In the genomic region with DNA sequence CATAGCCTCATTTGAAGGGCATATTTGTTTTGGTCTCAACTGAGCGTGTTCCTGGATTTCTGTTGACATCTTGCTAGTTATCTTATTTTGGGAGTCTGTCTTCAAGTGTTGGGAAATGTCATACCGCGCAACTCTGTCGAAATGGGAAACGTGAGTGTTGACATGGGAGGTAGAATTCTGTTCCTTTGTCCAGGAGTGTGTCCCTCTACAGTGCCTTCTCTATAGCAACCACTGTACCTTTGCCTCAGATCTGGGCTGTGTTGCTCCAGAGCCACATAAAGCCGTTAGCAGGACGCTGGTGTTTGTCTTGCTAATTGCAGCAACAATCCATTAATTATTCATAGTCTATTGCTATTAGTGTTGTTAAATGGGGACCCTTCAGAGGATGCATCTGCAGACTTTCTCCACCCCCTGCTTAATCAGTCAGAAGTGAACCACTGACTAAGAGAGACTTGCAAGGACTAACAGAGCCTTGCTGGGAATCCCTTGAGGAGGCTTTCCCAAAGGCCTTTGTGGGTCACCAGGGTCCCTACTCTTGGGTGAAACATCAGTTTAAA, we compare ENCODE assay signal across 28 mouse cellular contexts. TPM values are rescaled to one million over a fixed set of nuclear protein-coding genes. Genes with fewer than 3 reads are reported as not detected.
DNase-seq lines count a peak whose midpoint lies in the region; ATAC-seq and TF ChIP-seq lines count a peak whose summit lies in the region.
"Had no signal": no experiment of that assay in that cellular context is flagged by ENCODE, and none has a peak within 500 bp of the region (broad histone marks: within the 10 kb centered on the region; RNA-seq: fewer than 3 reads in every experiment).

No protein-coding gene starts in this region.

- no peak overlapping the region for H3K9ac ChIP-seq in hindbrain, embryonic 13.5 days

- H3K4me3 ChIP-seq in hindbrain, embryonic 13.5 days, result no peak overlapping the region
- H3K4me3 ChIP-seq in hindbrain, embryonic 10.5 days, result no peak overlapping the region
- no peak overlapping the region for H3K4me3 ChIP-seq in gastrocnemius, adult 2 months
- H3K4me3 ChIP-seq: embryonic facial prominence, embryonic 10.5 days; left cerebral cortex, adult 2 months had no signal

- peak; percentile 55; the same call in 1 of the 2 replicates for ATAC-seq in hindbrain, embryonic 13.5 days (ENCODE audit: low FRiP score)
- peak; percentile 96 for ATAC-seq in granulocyte monocyte progenitor cell, adult 5-6 weeks (replicated peaks; ENCODE audit: poor library complexity, severe bottlenecking)
- ATAC-seq: activated CD4-positive, CD25-positive, alpha-beta regulatory T cell, adult 4 months had no signal

- TF ChIP-seq CTCF in gastrocnemius, adult 2 months (IDR thresholded peaks at IDR 0.05), result no peak

- intact Hi-C loops in gastrocnemius, adult 2 months (cut with DNase I), result no loop called here

- no peak overlapping the region for H3K4me2 ChIP-seq in hindbrain, embryonic 13.5 days
- H3K4me2 ChIP-seq: midbrain, embryonic 11.5 days had no signal

- no peaks in the 10 kb centered on the region for H3K36me3 ChIP-seq in hindbrain, embryonic 13.5 days
- no peaks in the 10 kb centered on the region for H3K36me3 ChIP-seq in hindbrain, embryonic 10.5 days
- H3K36me3 ChIP-seq: embryonic facial prominence, embryonic 10.5 days had no signal

- DNase-seq in hindbrain, embryonic 10.5 days (ENCODE audit: low spot score), result no peak
- DNase-seq in ES-CJ7 (ENCODE audit: low read depth, low spot score) (peak; percentile 29), adipocyte (ENCODE audit: low spot score) (peak; percentile 58)
- no peak for DNase-seq in adrenal gland, postnatal 4 days (ENCODE audit: low spot score in 2 of 2)
- no peak for DNase-seq in gastrocnemius, adult 2 months
- DNase-seq in adrenal gland, postnatal 25 days, result no peak
- DNase-seq: adrenal gland, postnatal 14 days; cerebellum, adult 9-10 months; gastrocnemius, postnatal 14 days; kidney, postnatal 36 days; layer of hippocampus, adult 9-11 months; left cerebral cortex, postnatal 4 days; lung, adult 2 months; lung, postnatal 4 days; right cerebral cortex, postnatal 14 days; spleen, adult 18-20 months; thymus, adult 18-20 months; thymus, postnatal 4 days had no signal

- no peaks in the 10 kb centered on the region for H3K27me3 ChIP-seq in hindbrain, embryonic 13.5 days
- no peaks in the 10 kb centered on the region for H3K27me3 ChIP-seq in hindbrain, embryonic 10.5 days (ENCODE audit: insufficient read depth, poor library complexity, severe bottlenecking)

- peak overlapping the region; percentile 25; the same call in 1 of the 2 replicates for H3K27ac ChIP-seq in hindbrain, embryonic 13.5 days
- H3K27ac ChIP-seq in hindbrain, embryonic 10.5 days, result no peak overlapping the region
- H3K27ac ChIP-seq in gastrocnemius, adult 2 months, result no peak overlapping the region
- H3K27ac ChIP-seq: embryonic facial prominence, embryonic 10.5 days; left cerebral cortex, adult 2 months had no signal

- peaks cover 18% of the 10 kb centered on the region; the same call in 1 of the 2 replicates for H3K4me1 ChIP-seq in hindbrain, embryonic 13.5 days (replicated peaks)
- H3K4me1 ChIP-seq in hindbrain, embryonic 10.5 days (replicated peaks), result peaks cover 14% of the 10 kb centered on the region

- H3K9me3 ChIP-seq in hindbrain, embryonic 13.5 days, result no peaks in the 10 kb centered on the region
- no peaks in the 10 kb centered on the region for H3K9me3 ChIP-seq in hindbrain, embryonic 10.5 days
- H3K9me3 ChIP-seq: embryonic facial prominence, embryonic 10.5 days had no signal

- 69% methylated on average over 7 of the region's 7 CpGs for WGBS in hindbrain, embryonic 13.5 days
- WGBS in hindbrain, embryonic 10.5 days, result 85% methylated on average over 7 of the region's 7 CpGs

RNA-seq across cellular contexts. Expression of gene Cpa4, which starts 18.8 kb away (rescaled TPM):
- 1.4 and 1.5 TPM in 2 replicates for polyA plus RNA-seq in hindbrain, embryonic 13.5 days (2015; fragmentation: Nextera tagmentation; extraction: Ambion mirVana)
- polyA plus RNA-seq in hindbrain, embryonic 10.5 days (2016; fragmentation: Nextera tagmentation; extraction: Ambion mirVana), result 1.4 and 2.5 TPM in 2 replicates
- not detected in 2 replicates for total RNA-seq in granulocyte monocyte progenitor cell, adult 5-6 weeks (2014; fragmentation: Nextera tagmentation)
- total RNA-seq in granulocyte monocyte progenitor cell, adult 5-6 weeks (2017), result not detected in 2 replicates
- total RNA-seq in adrenal gland, postnatal 4 days (2021), result 1 to 10 TPM; 2.9 to 3.2 TPM
- not detected for total RNA-seq in gastrocnemius, adult 2 months (2021)
- total RNA-seq in adrenal gland, postnatal 25 days (2021), result 1.2 and 1.7 TPM in 2 replicates
- total RNA-seq: common myeloid progenitor, adult 5-6 weeks; heart, postnatal 25 days; liver, adult 2 months had no signal
- polyA plus RNA-seq: liver, adult 2 months had no signal

RNA-seq across cellular contexts. Expression of gene Cpa5, which starts 23.8 kb away (rescaled TPM):
- not detected in 2 replicates for polyA plus RNA-seq in hindbrain, embryonic 13.5 days (2015; fragmentation: Nextera tagmentation; extraction: Ambion mirVana)
- 0.08 and 0.44 TPM in 2 replicates for polyA plus RNA-seq in hindbrain, embryonic 10.5 days (2016; fragmentation: Nextera tagmentation; extraction: Ambion mirVana)
- total RNA-seq in granulocyte monocyte progenitor cell, adult 5-6 weeks (2014; fragmentation: Nextera tagmentation), result not detected in 2 replicates
- total RNA-seq in granulocyte monocyte progenitor cell, adult 5-6 weeks (2017), result not detected in 2 replicates
- not detected for total RNA-seq in adrenal gland, postnatal 4 days (2021)
- not detected for total RNA-seq in gastrocnemius, adult 2 months (2021)
- total RNA-seq in adrenal gland, postnatal 25 days (2021), result not detected in 2 replicates
- total RNA-seq: adrenal gland, postnatal 14 days; common myeloid progenitor, adult 5-6 weeks; heart, postnatal 25 days; left cerebral cortex, adult 2 months; left cerebral cortex, postnatal 4 days; liver, adult 2 months had no signal
- polyA plus RNA-seq: activated CD4-positive, CD25-positive, alpha-beta regulatory T cell, adult 4 months; liver, adult 2 months; lung, adult 2 months; neural tube, embryonic 11.5 days had no signal

RNA-seq across cellular contexts. Expression of gene Cpa2, which starts 45.6 kb away (rescaled TPM):
- polyA plus RNA-seq in hindbrain, embryonic 13.5 days (2015; fragmentation: Nextera tagmentation; extraction: Ambion mirVana), result 6.9 and 8.7 TPM in 2 replicates
- polyA plus RNA-seq in hindbrain, embryonic 10.5 days (2016; fragmentation: Nextera tagmentation; extraction: Ambion mirVana), result 19.6 and 20.0 TPM in 2 replicates
- not detected in 2 replicates for total RNA-seq in granulocyte monocyte progenitor cell, adult 5-6 weeks (2014; fragmentation: Nextera tagmentation)
- total RNA-seq in granulocyte monocyte progenitor cell, adult 5-6 weeks (2017), result 0.30 and 1.1 TPM in 2 replicates
- total RNA-seq in adrenal gland, postnatal 4 days (2021), result 100 to 1,000 TPM in 1 of 2 experiments, 1 to 10 TPM in 1; 2.1 to 257 TPM
- total RNA-seq in gastrocnemius, adult 2 months (2021), result not detected
- total RNA-seq in adrenal gland, postnatal 25 days (2021), result 0.52 and 0.90 TPM in 2 replicates
- total RNA-seq: common myeloid progenitor, adult 5-6 weeks; heart, postnatal 25 days had no signal
- polyA plus RNA-seq: liver, adult 2 months had no signal

RNA-seq across cellular contexts. Expression of gene Cpa1, which starts 52.1 kb away (rescaled TPM):
- polyA plus RNA-seq in hindbrain, embryonic 13.5 days (2015; fragmentation: Nextera tagmentation; extraction: Ambion mirVana), result 0.71 and 1.1 TPM in 2 replicates
- polyA plus RNA-seq in hindbrain, embryonic 10.5 days (2016; fragmentation: Nextera tagmentation; extraction: Ambion mirVana), result 0.14 and 0.16 TPM in 2 replicates
- not detected in 2 replicates for total RNA-seq in granulocyte monocyte progenitor cell, adult 5-6 weeks (2014; fragmentation: Nextera tagmentation)
- total RNA-seq in granulocyte monocyte progenitor cell, adult 5-6 weeks (2017), result not detected in 2 replicates
- total RNA-seq in adrenal gland, postnatal 4 days (2021), result 100 to 1,000 TPM in 1 of 2 experiments, under 1 TPM in 1; 0.96 to 609 TPM
- not detected for total RNA-seq in gastrocnemius, adult 2 months (2021)
- total RNA-seq in adrenal gland, postnatal 25 days (2021), result not detected in 2 replicates
- total RNA-seq: common myeloid progenitor, adult 5-6 weeks; gastrocnemius, postnatal 14 days; left cerebral cortex, adult 2 months; left cerebral cortex, postnatal 4 days had no signal
- polyA plus RNA-seq: activated CD4-positive, CD25-positive, alpha-beta regulatory T cell, adult 4 months; neural tube, embryonic 11.5 days had no signal

Comparison
In these comparisons a context has a peak if more than half of its experiments do, and no peak if none do; other contexts are left out.
1. DNase-seq: peak in ES-CJ7 (single experiment) and adipocyte (single experiment); none in hindbrain, embryonic 10.5 days (single experiment), adrenal gland, postnatal 4 days (0 of 2), gastrocnemius, adult 2 months (single experiment) and adrenal gland, postnatal 25 days (single experiment).